Mouse (Mus musculus) hindbrain, embryonic 15.5 days (tissue): ENCODE results near the gene Cadm3. TPM values are rescaled to one million over a fixed set of nuclear protein-coding genes. Genes with fewer than 3 reads are reported as not detected.
"Not testable (repeated sequence)": the region's sequence is repeated elsewhere in the genome, so short reads cannot be mapped to it uniquely, and the experiment has no call there.

Source experiments
- ATAC-seq: fragments of 200-750 bp; cut with Nextera tagmentation; 2 replicates; pipeline ENCODE4 v1.8.0; 2017; ENCODE audit warnings: low read depth, moderate number of reproducible peaks, moderate TSS enrichment; ENCODE audit not compliant: low FRiP score
- H3K27ac ChIP-seq: fragments of 300-500 bp; sonication (generic); replicated peaks from 2 replicates; pipeline ENCODE4 v1.5.1; 2015; ENCODE audit warnings: mild to moderate bottlenecking, inconsistent platforms
- H3K27me3 ChIP-seq: fragments of 300-500 bp; sonication (generic); 2 replicates; pipeline ENCODE4 v1.6.1; 2015; ENCODE audit warnings: control low read depth, inconsistent platforms
- H3K36me3 ChIP-seq: fragments of 300-500 bp; sonication (generic); 2 replicates; pipeline ENCODE4 v1.6.1; 2015; ENCODE audit warnings: control low read depth, inconsistent platforms
- H3K4me1 ChIP-seq: fragments of 300-500 bp; sonication (generic); replicated peaks from 2 replicates; pipeline ENCODE4 v1.6.1; 2015; ENCODE audit warnings: control low read depth, inconsistent platforms
- H3K4me2 ChIP-seq: fragments of 300-500 bp; sonication (generic); 2 replicates; pipeline ENCODE4 v1.6.1; 2015; ENCODE audit warnings: moderate library complexity, mild to moderate bottlenecking, inconsistent platforms
- H3K4me3 ChIP-seq: fragments of 300-500 bp; sonication (generic); 2 replicates; pipeline ENCODE4 v1.5.1; 2015; ENCODE audit warnings: mild to moderate bottlenecking, inconsistent platforms
- H3K9ac ChIP-seq: fragments of 300-500 bp; sonication (generic); 2 replicates; pipeline ENCODE4 v1.6.1; 2015; ENCODE audit warnings: inconsistent platforms
- H3K9me3 ChIP-seq: fragments of 300-500 bp; sonication (generic); 2 replicates; pipeline ENCODE4 v1.6.1; 2016; ENCODE audit warnings: control low read depth, inconsistent platforms
- WGBS: fragments of 180-500 bp; shearing (Covaris S2); methylation state at CpG from one replicate; pipeline ENCODE4 v1.1.7; 2015; 5-methylcytosine and 5-hydroxymethylcytosine counted together
- polyA plus RNA-seq: library from polyadenylated mRNA; unstranded; fragments of >200 nt; fragmentation: Nextera tagmentation; extraction: Ambion mirVana; gene quantifications from 2 replicates; pipeline ENCODE4 v1.2.1, GENCODE M21; 2015

The Cadm3 gene
- polyA plus RNA-seq, 1 experiment from 2014 or later: 81.5 TPM

GRCm38 (mm10) chr1:173317925-173318477 lies 49.5 kb downstream of the Cadm3 start:
- H3K36me3 ChIP-seq: no peaks in the 10 kb centered on the region
- 94% methylated on average over 2 of the region's 2 CpGs for WGBS
- H3K9me3 ChIP-seq: no peaks in the 10 kb centered on the region
- H3K4me2 ChIP-seq: no peak overlapping the region
- no peak overlapping the region for H3K9ac ChIP-seq
- H3K4me1 ChIP-seq: 0 out of 2 replicates have a peak, but pooled peaks cover 2% of the 10 kb centered on the region
- H3K27ac ChIP-seq: no peak overlapping the region
- H3K4me3 ChIP-seq: no peak overlapping the region
- ATAC-seq: no peak
- H3K27me3 ChIP-seq: no peaks in the 10 kb centered on the region

GRCm38 (mm10) chr1:173315725-173316124 lies 51.8 kb downstream of the Cadm3 start:
- H3K27ac ChIP-seq: no peak overlapping the region
- H3K9me3 ChIP-seq: no peaks in the 10 kb centered on the region
- H3K36me3 ChIP-seq: no peaks in the 10 kb centered on the region
- H3K4me2 ChIP-seq: no peak overlapping the region
- H3K27me3 ChIP-seq: no peaks in the 10 kb centered on the region
- H3K9ac ChIP-seq: no peak overlapping the region
- no peaks in the 10 kb centered on the region for H3K4me1 ChIP-seq
- no peak overlapping the region for H3K4me3 ChIP-seq
- WGBS: 92% methylated on average over 3 of the region's 3 CpGs
- ATAC-seq: no peak

- not testable (repeated sequence) for H3K4me2 ChIP-seq, H3K4me1 ChIP-seq, ATAC-seq, H3K9me3 ChIP-seq, H3K4me3 ChIP-seq, H3K9ac ChIP-seq, H3K36me3 ChIP-seq, H3K27ac ChIP-seq, H3K27me3 ChIP-seq
- 91% methylated on average over 7 of the region's 7 CpGs for WGBS
Measured at GRCm38 (mm10) chr1:173313535-173314050, 53.9 kb downstream of the Cadm3 start.

- 54% methylated on average over 3 of the region's 3 CpGs for WGBS
- not testable (repeated sequence) for H3K27ac ChIP-seq, H3K9me3 ChIP-seq, H3K4me3 ChIP-seq, H3K4me2 ChIP-seq, H3K9ac ChIP-seq, H3K36me3 ChIP-seq, H3K4me1 ChIP-seq, ATAC-seq, H3K27me3 ChIP-seq
Measured at GRCm38 (mm10) chr1:173302795-173303194, 64.7 kb downstream of the Cadm3 start.

Other genes starting within 250 kb of the Cadm3 start
- gene Olfr1408, start 230.3 kb downstream of the Cadm3 start, polyA plus RNA-seq: not detected in 2 replicates
- gene Olfr1406, start 177.1 kb downstream of the Cadm3 start, polyA plus RNA-seq: not detected in 2 replicates
- gene Olfr218, start 169.9 kb downstream of the Cadm3 start, polyA plus RNA-seq: not detected in 2 replicates
- not detected in 2 replicates for gene Olfr1404, start 155.3 kb downstream of the Cadm3 start, polyA plus RNA-seq
- gene Fcer1a, start 140.5 kb downstream of the Cadm3 start, polyA plus RNA-seq: not detected in 2 replicates
- gene Olfr418, start 101.7 kb downstream of the Cadm3 start, polyA plus RNA-seq: not detected in 2 replicates
- not detected in 2 replicates for gene Mptx2, start 89.9 kb downstream of the Cadm3 start, polyA plus RNA-seq
- 18.6 and 19.9 TPM in 2 replicates for gene Ackr1, start 33.9 kb downstream of the Cadm3 start, polyA plus RNA-seq
- 0.83 and 2.0 TPM in 2 replicates for gene Aim2, start 16.8 kb downstream of the Cadm3 start, polyA plus RNA-seq
- gene Ifi206, start 123.3 kb upstream of the Cadm3 start, polyA plus RNA-seq: 0.30 TPM in 1 of 2 replicates, not detected in the other
- gene Ifi214, start 168.3 kb upstream of the Cadm3 start, polyA plus RNA-seq: not detected in 2 replicates
- 0.60 TPM in 1 of 2 replicates, not detected in the other for gene Ifi213, start 231.6 kb upstream of the Cadm3 start, polyA plus RNA-seq